Mouse (Mus musculus) liver, embryonic 12.5 days (tissue): ENCODE measurements around the gene Cenpu. TPM values are rescaled to one million over a fixed set of nuclear protein-coding genes. Genes with fewer than 3 reads are reported as not detected.

ENCODE experiments used
- ATAC-seq: fragments of 200-750 bp; cut with Nextera tagmentation; 2 replicates; pipeline ENCODE4 v1.8.0; 2017; ENCODE audit warnings: moderate number of reproducible peaks, mild to moderate bottlenecking, moderate library complexity
- H3K27ac ChIP-seq: fragments of 300-500 bp; sonication (generic); 2 replicates; pipeline ENCODE4 v1.5.1; 2016; ENCODE audit warnings: mild to moderate bottlenecking
- H3K27me3 ChIP-seq: fragments of 300-500 bp; sonication (generic); replicated peaks from 2 replicates; pipeline ENCODE4 v1.6.1; 2016; ENCODE audit warnings: mild to moderate bottlenecking, moderate library complexity
- H3K36me3 ChIP-seq: fragments of 300-500 bp; sonication (generic); 2 replicates; pipeline ENCODE4 v1.6.1; 2016; ENCODE audit warnings: mild to moderate bottlenecking, moderate library complexity
- H3K4me1 ChIP-seq: fragments of 300-500 bp; sonication (generic); 2 replicates; pipeline ENCODE4 v1.6.1; 2016
- H3K4me2 ChIP-seq: fragments of 300-500 bp; sonication (generic); 2 replicates; pipeline ENCODE4 v1.6.1; 2016; ENCODE audit warnings: mild to moderate bottlenecking, moderate library complexity
- H3K4me3 ChIP-seq: fragments of 300-500 bp; sonication (generic); 2 replicates; pipeline ENCODE4 v1.5.1; 2016; ENCODE audit warnings: mild to moderate bottlenecking, moderate library complexity
- H3K9ac ChIP-seq: fragments of 300-500 bp; sonication (generic); 2 replicates; pipeline ENCODE4 v1.6.1; 2016; ENCODE audit warnings: mild to moderate bottlenecking, moderate library complexity
- H3K9me3 ChIP-seq: fragments of 300-500 bp; sonication (generic); replicated peaks from 2 replicates; pipeline ENCODE4 v1.6.1; 2016; ENCODE audit warnings: mild to moderate bottlenecking, moderate library complexity
- WGBS: fragments of 180-500 bp; shearing (Covaris S2); methylation state at CpG from one replicate; pipeline ENCODE4 v1.1.7; 2016; ENCODE audit not compliant: insufficient replicate concordance; 5-methylcytosine and 5-hydroxymethylcytosine counted together
- polyA plus RNA-seq: library from polyadenylated mRNA; unstranded; fragments of >200 nt; fragmentation: Nextera tagmentation; extraction: Ambion mirVana; gene quantifications from 2 replicates; pipeline ENCODE4 v1.2.1, GENCODE M21; 2016

Cenpu gene
- polyA plus RNA-seq, 1 experiment from 2014 or later = 22.2 TPM

DNA sequence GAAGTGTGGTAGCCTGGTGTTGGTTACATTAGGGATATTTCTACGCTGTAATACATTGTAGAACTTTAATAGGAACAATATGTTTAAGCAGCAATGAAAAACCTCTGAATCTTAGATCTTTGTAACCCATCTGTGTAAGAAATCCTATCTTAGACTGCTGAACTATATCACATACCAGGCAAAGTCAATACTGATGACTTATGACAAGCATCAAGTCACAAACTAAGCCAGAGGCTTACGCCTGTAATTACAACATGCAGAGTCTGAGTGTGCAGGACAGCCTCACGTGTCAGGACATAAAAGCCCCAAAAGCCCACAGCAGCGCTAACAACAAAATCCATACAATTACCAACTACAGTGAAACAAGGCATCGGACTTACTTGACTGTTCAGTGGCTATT lies 51.8 kb downstream of the Cenpu start:
- Histone ChIP-seq H3K27me3 (no peaks in the 10 kb centered on the region), H3K9ac (no peak overlapping the region), H3K4me2 (no peak overlapping the region), H3K36me3 (peaks cover 39% of the 10 kb centered on the region), H3K4me1 (peaks cover 29% of the 10 kb centered on the region), H3K9me3 (no peaks in the 10 kb centered on the region), H3K4me3 (no peak overlapping the region), H3K27ac (no peak overlapping the region)
- WGBS = 83% methylated on average over 5 of the region's 5 CpGs
- no peak for ATAC-seq

- H3K4me1 ChIP-seq = no peaks in the 10 kb centered on the region
- H3K4me3 ChIP-seq = no peak overlapping the region
- no peak for ATAC-seq
- H3K4me2 ChIP-seq = no peak overlapping the region
- peaks cover 61% of the 10 kb centered on the region for H3K36me3 ChIP-seq
- H3K9me3 ChIP-seq = no peaks in the 10 kb centered on the region
- 85% methylated on average over 1 of the region's 1 CpGs for WGBS
- H3K27me3 ChIP-seq = no peaks in the 10 kb centered on the region
- H3K27ac ChIP-seq = no peak overlapping the region
- no peak overlapping the region for H3K9ac ChIP-seq
Observed at GRCm38 (mm10) chr8:46606930-46607329, 55.1 kb downstream of the Cenpu start.

GRCm38 (mm10) chr8:46611557-46611956 lies 59.7 kb downstream of the Cenpu start:
- Histone ChIP-seq H3K9me3 (no peaks in the 10 kb centered on the region), H3K36me3 (peaks cover 39% of the 10 kb centered on the region), H3K4me2 (no peak overlapping the region), H3K9ac (no peak overlapping the region), H3K27me3 (no peaks in the 10 kb centered on the region), H3K4me1 (peaks cover 25% of the 10 kb centered on the region), H3K4me3 (no peak overlapping the region), H3K27ac (no peak overlapping the region)
- ATAC-seq = no peak
- 73% methylated on average over 8 of the region's 8 CpGs for WGBS

- no peak for ATAC-seq
- WGBS = 83% methylated on average over 4 of the region's 4 CpGs
- no peaks in the 10 kb centered on the region for H3K9me3 ChIP-seq
- no peak overlapping the region for H3K4me2 ChIP-seq
- no peak overlapping the region for H3K9ac ChIP-seq
- no peaks in the 10 kb centered on the region for H3K27me3 ChIP-seq
- H3K36me3 ChIP-seq = peaks cover 28% of the 10 kb centered on the region
- H3K27ac ChIP-seq = no peak overlapping the region
- peaks cover 33% of the 10 kb centered on the region for H3K4me1 ChIP-seq
- no peak overlapping the region for H3K4me3 ChIP-seq
Observed at GRCm38 (mm10) chr8:46612913-46613312, 61.1 kb downstream of the Cenpu start.

DNA sequence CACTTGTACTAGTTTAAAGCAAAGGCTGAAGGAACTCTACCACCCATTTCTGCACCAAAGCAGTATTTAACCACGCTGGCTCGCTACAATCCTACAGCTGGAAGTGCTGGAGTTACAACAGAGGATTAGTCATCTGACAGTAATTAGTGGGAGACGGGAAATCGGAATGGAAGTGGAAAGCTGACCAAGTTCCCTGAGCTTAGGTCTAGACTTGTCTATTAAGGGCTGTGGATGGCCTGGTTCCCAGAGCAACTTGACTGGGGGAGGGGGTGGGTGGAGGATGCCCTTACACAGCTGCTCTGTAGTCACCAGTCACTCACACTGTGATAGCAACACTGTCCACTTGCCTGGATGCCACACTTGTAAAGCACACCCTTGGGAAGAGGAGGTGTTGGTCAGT lies 61.5 kb downstream of the Cenpu start:
- H3K4me3 ChIP-seq = no peak overlapping the region
- no peak overlapping the region for H3K9ac ChIP-seq
- H3K36me3 ChIP-seq = peaks cover 24% of the 10 kb centered on the region
- ATAC-seq = no peak
- WGBS = 78% methylated on average over 4 of the region's 4 CpGs
- H3K4me2 ChIP-seq = no peak overlapping the region
- H3K27me3 ChIP-seq = no peaks in the 10 kb centered on the region
- H3K4me1 ChIP-seq = peaks cover 37% of the 10 kb centered on the region
- H3K27ac ChIP-seq = no peak overlapping the region
- H3K9me3 ChIP-seq = no peaks in the 10 kb centered on the region

- Histone ChIP-seq H3K4me2 (peak overlapping the region; percentile 96), H3K27ac (peak overlapping the region; percentile 83), H3K9me3 (no peaks in the 10 kb centered on the region), H3K27me3 (no peaks in the 10 kb centered on the region), H3K36me3 (peaks cover 7% of the 10 kb centered on the region; the same call in 1 of the 2 replicates), H3K4me3 (peak overlapping the region; percentile 83), H3K9ac (peak overlapping the region; percentile 72), H3K4me1 (peaks cover 58% of the 10 kb centered on the region)
- WGBS = 21% methylated on average over 8 of the region's 8 CpGs
- no peak for ATAC-seq
Observed at GRCm38 (mm10) chr8:46615936-46616335, 64.1 kb downstream of the Cenpu start.

DNA sequence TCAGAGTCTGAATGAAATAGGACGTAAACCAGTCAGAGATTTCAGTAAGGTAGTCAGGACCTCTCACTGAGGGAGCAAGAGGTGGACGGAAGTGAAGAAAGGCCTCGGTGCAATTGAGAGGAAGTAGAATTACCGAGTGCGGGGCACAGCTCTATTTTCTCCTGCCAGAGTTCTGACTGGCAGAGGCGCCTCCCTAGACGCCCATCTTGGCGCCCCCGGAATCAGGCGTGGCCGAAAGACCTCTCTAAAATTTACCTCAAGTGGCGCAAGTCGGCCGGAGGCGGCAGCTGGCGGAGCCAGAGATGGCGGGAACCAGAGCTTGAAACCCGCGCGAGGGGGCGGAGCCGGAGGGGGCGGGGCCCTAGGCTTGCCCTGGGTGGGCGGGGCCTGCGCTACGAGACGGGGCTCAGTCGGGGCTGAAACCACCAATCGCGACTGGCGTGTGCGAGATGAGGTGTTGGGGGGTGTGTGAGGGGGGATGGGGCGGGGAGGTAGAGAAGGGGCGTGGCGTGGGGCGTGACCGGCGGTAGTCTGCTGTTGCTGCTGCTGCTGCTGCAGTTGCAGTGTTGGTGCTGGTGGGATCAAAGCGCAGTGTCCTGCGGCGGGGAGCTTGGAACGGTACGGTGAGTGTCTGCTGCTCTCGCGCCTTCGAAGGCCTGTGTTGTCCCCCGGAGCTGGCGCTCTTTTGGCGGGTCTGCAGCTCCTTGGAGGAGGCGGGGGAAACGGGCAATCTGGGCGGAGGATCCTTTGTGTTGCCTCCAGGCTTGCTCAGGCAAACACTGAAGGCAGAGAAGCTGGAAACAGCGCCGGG lies 65.3 kb downstream of the Cenpu start, which contains the start of the genes Primpol and Casp3:
TSS of gene Primpol (minus strand) at position 334 of the 811 bp plus-strand sequence.
TSS of gene Casp3 (plus strand) at position 413 of the 811 bp plus-strand sequence.
- Histone ChIP-seq H3K4me2 (peak within 1 kb of the TSS; percentile 96), H3K4me1 (peaks cover 58% of the 10 kb centered on the region), H3K36me3 (no peaks in the 10 kb centered on the region), H3K9ac (peak within 1 kb of the TSS; percentile 90), H3K27me3 (no peaks in the 10 kb centered on the region), H3K9me3 (no peaks in the 10 kb centered on the region), H3K4me3 (peak within 1 kb of the TSS; percentile 83), H3K27ac (peak within 1 kb of the TSS; percentile 83)
- peak; percentile 92 for ATAC-seq
- 1% methylated on average over 54 of the region's 54 CpGs for WGBS

- H3K4me1 ChIP-seq = peaks cover 58% of the 10 kb centered on the region
- H3K9me3 ChIP-seq = no peaks in the 10 kb centered on the region
- H3K4me3 ChIP-seq = peak overlapping the region; percentile 83
- ATAC-seq = peak; percentile 61
- H3K27me3 ChIP-seq = no peaks in the 10 kb centered on the region
- H3K36me3 ChIP-seq = peaks cover 5% of the 10 kb centered on the region; the same call in 1 of the 2 replicates
- H3K9ac ChIP-seq = peak overlapping the region; percentile 90
- under 1% methylated on average over 38 of the region's 38 CpGs for WGBS
- peak overlapping the region; percentile 83 for H3K27ac ChIP-seq
- peak overlapping the region; percentile 96 for H3K4me2 ChIP-seq
Observed at GRCm38 (mm10) chr8:46617690-46618620, 66.1 kb downstream of the Cenpu start.

- no peaks in the 10 kb centered on the region for H3K9me3 ChIP-seq
- peak overlapping the region; percentile 96 for H3K4me2 ChIP-seq
- no peaks in the 10 kb centered on the region for H3K27me3 ChIP-seq
- H3K36me3 ChIP-seq = peaks cover 7% of the 10 kb centered on the region; the same call in 1 of the 2 replicates
- H3K4me3 ChIP-seq = peak overlapping the region; percentile 83
- H3K4me1 ChIP-seq = peaks cover 57% of the 10 kb centered on the region
- peak overlapping the region; percentile 90 for H3K9ac ChIP-seq
- WGBS = 7% methylated on average over 10 of the region's 10 CpGs
- H3K27ac ChIP-seq = peak overlapping the region; percentile 83; the same call in 1 of the 2 replicates
- no peak for ATAC-seq
Observed at GRCm38 (mm10) chr8:46618639-46619320, 67.0 kb downstream of the Cenpu start.

- Histone ChIP-seq H3K9ac (no peak overlapping the region), H3K36me3 (peaks cover 12% of the 10 kb centered on the region; the same call in 1 of the 2 replicates), H3K27ac (no peak overlapping the region), H3K27me3 (no peaks in the 10 kb centered on the region), H3K9me3 (no peaks in the 10 kb centered on the region), H3K4me1 (peaks cover 65% of the 10 kb centered on the region), H3K4me2 (no peak overlapping the region), H3K4me3 (no peak overlapping the region)
- ATAC-seq = no peak
- WGBS = 84% methylated on average over 9 of the region's 9 CpGs
Observed at GRCm38 (mm10) chr8:46622446-46623270, 70.8 kb downstream of the Cenpu start.

DNA sequence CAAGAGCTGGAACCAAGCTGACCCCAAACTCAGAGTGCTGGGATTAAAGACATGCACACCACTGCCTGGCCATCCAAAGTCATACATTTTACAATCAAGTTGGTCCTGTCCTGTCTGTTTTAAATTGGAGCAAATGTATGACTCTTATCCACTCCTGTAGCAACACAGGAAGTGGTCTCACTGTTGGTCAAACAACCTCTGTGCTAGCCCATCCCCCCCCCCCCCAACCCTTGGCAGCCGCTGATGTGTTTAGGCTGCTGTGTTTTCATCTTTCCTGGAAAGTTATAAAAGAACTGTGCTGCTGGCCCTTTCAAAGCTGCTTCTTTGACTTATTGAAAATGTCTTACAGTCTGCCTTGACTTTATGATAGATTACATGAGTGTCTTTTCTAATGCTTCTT lies 73.3 kb downstream of the Cenpu start:
- WGBS = 16% methylated on average over 1 of the region's 1 CpGs
- ATAC-seq = no peak
- Histone ChIP-seq H3K4me2 (no peak overlapping the region; the same call in 1 of the 2 replicates), H3K27me3 (no peaks in the 10 kb centered on the region), H3K27ac (peak overlapping the region; percentile 25; the same call in 1 of the 2 replicates), H3K9ac (no peak overlapping the region), H3K36me3 (peaks cover 32% of the 10 kb centered on the region), H3K9me3 (no peaks in the 10 kb centered on the region), H3K4me1 (peaks cover 53% of the 10 kb centered on the region), H3K4me3 (no peak overlapping the region)
